Mouse (Mus musculus): ENCODE data around the gene Zc3hav1l. TPM values are rescaled to one million over a fixed set of nuclear protein-coding genes. Genes with fewer than 3 reads are reported as not detected.

Zc3hav1l gene
- polyA plus RNA-seq, 1 experiment from 2014 or later, result 1.6 TPM

GRCm38 (mm10) chr6:38341751-38342665, 42.9 kb upstream of the Zc3hav1l start:
- Histone ChIP-seq H3K4me1 (replicated peaks; ENCODE audit: control insufficient read depth, insufficient read depth, low read length) (peaks cover 10% of the 10 kb centered on the region; the same call in 1 of the 2 replicates), H3K9ac (ENCODE audit: low read depth, low read length) (peak overlapping the region; percentile 3; the same call in 1 of the 2 replicates), H3K4me2 (replicated peaks; ENCODE audit: low read depth) (peak overlapping the region; percentile 59), H3K9me3 (ENCODE audit: control insufficient read depth) (no peaks in the 10 kb centered on the region), H3K27ac (ENCODE audit: low read depth, low read length) (peak overlapping the region; percentile 66), H3K27me3 (replicated peaks; ENCODE audit: control insufficient read depth, insufficient read depth, low read length) (no peaks in the 10 kb centered on the region), H3K4me3 (ENCODE audit: low read depth, low read length) (peak overlapping the region; percentile 22), H3K36me3 (ENCODE audit: control insufficient read depth, insufficient read depth) (peaks cover 21% of the 10 kb centered on the region)
- no peak for TF ChIP-seq CTCF (IDR thresholded peaks at IDR 0.05; ENCODE audit: low read depth)
- 20% methylated on average over 11 of the region's 11 CpGs for WGBS
- ATAC-seq, result 0 out of 2 replicates have a peak, but pooled peaks have one; percentile 23

DNA sequence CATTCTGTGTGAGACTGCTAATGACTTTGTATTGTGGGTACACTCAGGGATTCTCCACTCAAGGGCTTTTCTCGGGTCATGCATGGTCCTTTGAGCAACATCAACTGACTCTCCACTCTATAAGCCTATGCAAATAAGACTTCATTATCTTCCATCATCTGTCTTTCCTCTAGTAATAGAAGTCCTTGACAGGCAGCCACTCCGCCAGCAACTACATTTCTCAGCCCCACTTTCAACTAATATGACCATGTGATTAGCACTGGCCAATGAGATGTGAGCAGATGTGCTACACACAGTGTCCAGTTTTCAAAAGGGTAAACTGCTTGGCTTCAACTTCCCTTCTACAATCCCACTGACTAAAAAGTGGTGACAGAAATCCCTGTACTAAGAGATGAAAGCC, 40.0 kb upstream of the Zc3hav1l start:
- no peak overlapping the region for H3K9ac ChIP-seq (ENCODE audit: low read depth, low read length)
- H3K4me3 ChIP-seq (ENCODE audit: low read depth, low read length), result no peak overlapping the region
- no peak for TF ChIP-seq CTCF (IDR thresholded peaks at IDR 0.05; ENCODE audit: low read depth)
- H3K4me1 ChIP-seq (replicated peaks; ENCODE audit: control insufficient read depth, insufficient read depth, low read length), result peaks cover 10% of the 10 kb centered on the region; the same call in 1 of the 2 replicates
- H3K9me3 ChIP-seq (ENCODE audit: control insufficient read depth), result no peaks in the 10 kb centered on the region
- peaks cover 46% of the 10 kb centered on the region for H3K36me3 ChIP-seq (ENCODE audit: control insufficient read depth, insufficient read depth)
- H3K4me2 ChIP-seq (replicated peaks; ENCODE audit: low read depth), result no peak overlapping the region
- no peaks in the 10 kb centered on the region for H3K27me3 ChIP-seq (replicated peaks; ENCODE audit: control insufficient read depth, insufficient read depth, low read length)
- ATAC-seq, result no peak
- WGBS, result 76% methylated on average over 2 of the region's 2 CpGs
- H3K27ac ChIP-seq (ENCODE audit: low read depth, low read length), result no peak overlapping the region; the same call in 1 of the 2 replicates

- peak; percentile 68 for ATAC-seq
- Histone ChIP-seq H3K4me3 (ENCODE audit: low read depth, low read length) (no peak overlapping the region), H3K9ac (ENCODE audit: low read depth, low read length) (no peak overlapping the region), H3K36me3 (ENCODE audit: control insufficient read depth, insufficient read depth) (peaks cover 51% of the 10 kb centered on the region), H3K4me1 (replicated peaks; ENCODE audit: control insufficient read depth, insufficient read depth, low read length) (peaks cover 6% of the 10 kb centered on the region; the same call in 1 of the 2 replicates), H3K27me3 (replicated peaks; ENCODE audit: control insufficient read depth, insufficient read depth, low read length) (no peaks in the 10 kb centered on the region), H3K4me2 (replicated peaks; ENCODE audit: low read depth) (no peak overlapping the region), H3K27ac (ENCODE audit: low read depth, low read length) (peak overlapping the region; percentile 41; the same call in 1 of the 2 replicates), H3K9me3 (ENCODE audit: control insufficient read depth) (no peaks in the 10 kb centered on the region)
- 33% methylated on average over 6 of the region's 6 CpGs for WGBS
- no peak for TF ChIP-seq CTCF (IDR thresholded peaks at IDR 0.05; ENCODE audit: low read depth)
Measured at GRCm38 (mm10) chr6:38337951-38338350, 38.9 kb upstream of the Zc3hav1l start.

DNA sequence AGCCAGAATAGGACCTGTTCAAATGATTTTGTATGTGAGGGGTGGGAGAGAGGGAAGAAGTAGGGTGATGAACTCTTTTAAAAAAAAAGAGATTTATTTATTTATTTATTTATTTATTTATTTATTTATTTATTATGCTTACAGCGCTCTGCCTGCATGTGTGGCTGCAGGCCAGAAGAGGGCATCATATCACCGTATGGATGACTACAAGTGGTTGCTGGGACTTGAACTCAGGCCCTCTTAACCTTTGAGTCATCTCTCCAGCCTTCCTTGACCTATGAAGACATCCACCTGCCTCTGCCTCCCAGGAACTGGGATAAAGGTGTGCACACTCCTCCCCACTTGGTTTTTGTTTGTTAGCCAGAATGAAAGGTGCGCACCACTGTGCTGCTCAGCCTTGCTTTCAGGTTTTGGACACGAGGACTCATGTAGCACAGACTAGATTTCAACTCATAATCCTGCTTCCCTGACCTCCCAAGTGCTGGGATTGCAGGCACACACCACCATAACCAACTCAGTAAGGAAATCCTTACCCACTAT, 38.2 kb upstream of the Zc3hav1l start:
- Histone ChIP-seq H3K27ac (ENCODE audit: low read depth, low read length) (0 out of 2 replicates have a peak overlapping the region, but pooled peaks have one; percentile 15), H3K9me3 (ENCODE audit: control insufficient read depth) (no peaks in the 10 kb centered on the region), H3K4me1 (replicated peaks; ENCODE audit: control insufficient read depth, insufficient read depth, low read length) (0 out of 2 replicates have a peak, but pooled peaks cover 5% of the 10 kb centered on the region), H3K4me3 (ENCODE audit: low read depth, low read length) (no peak overlapping the region), H3K36me3 (ENCODE audit: control insufficient read depth, insufficient read depth) (peaks cover 58% of the 10 kb centered on the region), H3K9ac (ENCODE audit: low read depth, low read length) (no peak overlapping the region), H3K27me3 (replicated peaks; ENCODE audit: control insufficient read depth, insufficient read depth, low read length) (no peaks in the 10 kb centered on the region), H3K4me2 (replicated peaks; ENCODE audit: low read depth) (no peak overlapping the region)
- TF ChIP-seq CTCF (IDR thresholded peaks at IDR 0.05; ENCODE audit: low read depth), result peak; percentile 36
- ATAC-seq, result no peak
- WGBS, result 91% methylated on average over 4 of the region's 4 CpGs

- peaks cover 72% of the 10 kb centered on the region for H3K36me3 ChIP-seq (ENCODE audit: control insufficient read depth, insufficient read depth)
- H3K4me1 ChIP-seq (replicated peaks; ENCODE audit: control insufficient read depth, insufficient read depth, low read length), result 0 out of 2 replicates have a peak, but pooled peaks cover 3% of the 10 kb centered on the region
- peak overlapping the region; percentile 54; the same call in 1 of the 2 replicates for H3K27ac ChIP-seq (ENCODE audit: low read depth, low read length)
- no peaks in the 10 kb centered on the region for H3K27me3 ChIP-seq (replicated peaks; ENCODE audit: control insufficient read depth, insufficient read depth, low read length)
- H3K9ac ChIP-seq (ENCODE audit: low read depth, low read length), result no peak overlapping the region
- ATAC-seq, result peak; percentile 70
- H3K4me3 ChIP-seq (ENCODE audit: low read depth, low read length), result no peak overlapping the region
- no peak for TF ChIP-seq CTCF (IDR thresholded peaks at IDR 0.05; ENCODE audit: low read depth)
- no peaks in the 10 kb centered on the region for H3K9me3 ChIP-seq (ENCODE audit: control insufficient read depth)
- peak overlapping the region; percentile 37; the same call in 1 of the 2 replicates for H3K4me2 ChIP-seq (replicated peaks; ENCODE audit: low read depth)
- WGBS, result 34% methylated on average over 6 of the region's 6 CpGs
Measured at GRCm38 (mm10) chr6:38335264-38335663, 36.2 kb upstream of the Zc3hav1l start.

DNA sequence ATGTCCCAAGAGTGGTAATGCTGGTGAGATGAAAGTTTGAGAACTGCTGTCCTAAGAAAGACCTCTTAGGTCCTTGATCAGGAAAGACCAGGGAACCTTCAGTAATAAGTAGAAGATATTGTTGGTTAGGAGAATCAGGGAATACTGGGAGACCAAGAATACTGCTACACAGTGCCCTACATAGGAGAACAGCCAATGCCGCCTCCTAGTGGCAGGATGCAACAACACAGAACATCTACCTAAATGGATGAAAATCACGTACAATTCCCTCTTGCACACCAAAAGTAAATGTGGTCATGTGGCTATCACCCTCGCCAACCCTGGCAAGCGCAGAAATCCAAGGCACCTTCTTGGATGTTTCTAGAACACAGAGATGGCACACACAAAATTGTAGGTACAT, 27.5 kb upstream of the Zc3hav1l start:
- Histone ChIP-seq H3K4me3 (ENCODE audit: low read depth, low read length) (no peak overlapping the region), H3K4me1 (replicated peaks; ENCODE audit: control insufficient read depth, insufficient read depth, low read length) (no peaks in the 10 kb centered on the region), H3K27ac (ENCODE audit: low read depth, low read length) (no peak overlapping the region), H3K9me3 (ENCODE audit: control insufficient read depth) (no peaks in the 10 kb centered on the region), H3K36me3 (ENCODE audit: control insufficient read depth, insufficient read depth) (peaks cover 60% of the 10 kb centered on the region), H3K9ac (ENCODE audit: low read depth, low read length) (no peak overlapping the region), H3K4me2 (replicated peaks; ENCODE audit: low read depth) (no peak overlapping the region), H3K27me3 (replicated peaks; ENCODE audit: control insufficient read depth, insufficient read depth, low read length) (no peaks in the 10 kb centered on the region)
- TF ChIP-seq CTCF (IDR thresholded peaks at IDR 0.05; ENCODE audit: low read depth), result peak; percentile 89
- WGBS, result 46% methylated on average over 4 of the region's 4 CpGs
- ATAC-seq, result peak; percentile 45; the same call in 1 of the 2 replicates

Data from intestine, postnatal 0 days (tissue).